Mouse (Mus musculus) forebrain, postnatal 0 days (tissue): Measurements from ENCODE around the gene Cdh5. TPM values are rescaled to one million over a fixed set of nuclear protein-coding genes. Genes with fewer than 3 reads are reported as not detected.
A peak's percentile ranks its signal among the peaks of the same experiment; 100 is the strongest.
"Not testable (repeated sequence)": the region's sequence is repeated elsewhere in the genome, so short reads cannot be mapped to it uniquely, and the experiment has no call there.

Source experiments
- ATAC-seq: fragments of 200-750 bp; cut with Nextera tagmentation; 2 replicates; pipeline ENCODE4 v1.8.0; 2017; ENCODE audit warnings: mild to moderate bottlenecking, moderate library complexity
- DNase-seq: peaks from one replicate; pipeline ENCODE4 v3.0.0-alpha.2; 2015
- H3K27ac ChIP-seq: fragments of 300-500 bp; sonication (generic); 2 replicates; pipeline ENCODE4 v1.5.1; 2014; ENCODE audit warnings: low read depth, mild to moderate bottlenecking, antibody characterized with exemption, low read length, moderate library complexity, mixed read lengths
- H3K27me3 ChIP-seq: fragments of 300-500 bp; sonication (generic); 2 replicates; pipeline ENCODE4 v1.6.1; 2014; ENCODE audit warnings: mild to moderate bottlenecking, low read length, mixed read lengths; ENCODE audit not compliant: insufficient read depth
- H3K36me3 ChIP-seq: fragments of 300-500 bp; sonication (generic); 2 replicates; pipeline ENCODE4 v1.6.1; 2014; ENCODE audit warnings: mild to moderate bottlenecking, moderate library complexity; ENCODE audit not compliant: insufficient read depth
- H3K4me1 ChIP-seq: fragments of 300-500 bp; sonication (generic); 2 replicates; pipeline ENCODE4 v1.6.1; 2014; ENCODE audit warnings: antibody characterized with exemption; ENCODE audit not compliant: insufficient read depth
- H3K4me2 ChIP-seq: fragments of 300-500 bp; sonication (generic); 2 replicates; pipeline ENCODE4 v1.6.1; 2014; ENCODE audit warnings: low read depth, mild to moderate bottlenecking, moderate library complexity
- H3K4me3 ChIP-seq: fragments of 300-500 bp; sonication (generic); 2 replicates; pipeline ENCODE4 v1.5.1; 2014; ENCODE audit warnings: low read depth, low read length, mixed read lengths
- H3K9ac ChIP-seq: fragments of 300-500 bp; sonication (generic); 2 replicates; pipeline ENCODE4 v1.6.1; 2014; ENCODE audit warnings: mild to moderate bottlenecking
- H3K9me3 ChIP-seq: fragments of 300-500 bp; sonication (generic); 2 replicates; pipeline ENCODE4 v1.6.1; 2016; ENCODE audit warnings: low read length
- CTCF ChIP-seq: sonication (generic); IDR thresholded peaks from 2 replicates; pipeline ENCODE4 v1.5.1; 2016; ENCODE audit warnings: antibody characterized with exemption, control low read depth, low read depth
- WGBS: fragments of 180-500 bp; shearing (Covaris S2); extraction: QIAGEN DNeasy Blood & Tissue Kit; methylation state at CpG from one replicate; pipeline ENCODE4 v1.1.7; 2014; 5-methylcytosine and 5-hydroxymethylcytosine counted together
- polyA plus RNA-seq: library from polyadenylated mRNA; unstranded; fragments of >200 nt; fragmentation: Nextera tagmentation; extraction: Ambion mirVana; gene quantifications from 2 replicates; pipeline ENCODE4 v1.2.1, GENCODE M21; 2015
- total RNA-seq: library from RNA; depleted of rRNA; stranded (reverse); fragments of >200 nt; gene quantifications from 2 replicates; pipeline ENCODE4 v1.2.3, GENCODE M21; 2014

The Cdh5 gene
- total and polyA plus RNA-seq, 2 experiments from 2014 or later, result 8.4 to 18.1 TPM

GRCm38 (mm10) chr8:104090993-104091900 lies 10.2 kb upstream of the Cdh5 start:
- H3K9me3 ChIP-seq, H3K36me3 ChIP-seq, H3K27me3 ChIP-seq, ATAC-seq, H3K9ac ChIP-seq, H3K4me1 ChIP-seq, H3K27ac ChIP-seq, H3K4me3 ChIP-seq: not testable (repeated sequence)
- peak overlapping the region; percentile 30 for H3K4me2 ChIP-seq
- 10% methylated on average over 24 of the region's 24 CpGs for WGBS
- peak; percentile 78 for DNase-seq
- TF ChIP-seq CTCF, result peak; percentile 65

- Histone ChIP-seq H3K9ac (no peak overlapping the region), H3K4me3 (no peak overlapping the region), H3K27ac (no peak overlapping the region), H3K4me1 (no peaks in the 10 kb centered on the region), H3K27me3 (no peaks in the 10 kb centered on the region), H3K9me3 (no peaks in the 10 kb centered on the region), H3K36me3 (no peaks in the 10 kb centered on the region), H3K4me2 (no peak overlapping the region)
- TF ChIP-seq CTCF, result no peak
- DNase-seq (no peak), ATAC-seq (no peak)
- 32% methylated on average over 7 of the region's 7 CpGs for WGBS
These were observed 8.1 kb upstream of the Cdh5 start for GRCm38 (mm10) chr8:104093336-104093735.

- H3K4me1 ChIP-seq, result no peaks in the 10 kb centered on the region
- no peak overlapping the region for H3K9ac ChIP-seq
- TF ChIP-seq CTCF, result no peak
- H3K9me3 ChIP-seq, result no peaks in the 10 kb centered on the region
- no peak overlapping the region for H3K4me2 ChIP-seq
- H3K27me3 ChIP-seq, result no peaks in the 10 kb centered on the region
- DNase-seq (no peak), ATAC-seq (no peak)
- H3K4me3 ChIP-seq, result no peak overlapping the region
- no peak overlapping the region for H3K27ac ChIP-seq
- 75% methylated on average over 9 of the region's 9 CpGs for WGBS
- no peaks in the 10 kb centered on the region for H3K36me3 ChIP-seq
These were observed 5.8 kb upstream of the Cdh5 start for GRCm38 (mm10) chr8:104095595-104095994.

GRCm38 (mm10) chr8:104096644-104097043 lies 4.8 kb upstream of the Cdh5 start:
- Histone ChIP-seq H3K27me3 (no peaks in the 10 kb centered on the region), H3K9me3 (no peaks in the 10 kb centered on the region), H3K4me1 (no peaks in the 10 kb centered on the region), H3K4me2 (no peak overlapping the region), H3K36me3 (no peaks in the 10 kb centered on the region), H3K4me3 (no peak overlapping the region), H3K27ac (no peak overlapping the region), H3K9ac (no peak overlapping the region)
- WGBS, result 71% methylated on average over 10 of the region's 10 CpGs
- no peak for TF ChIP-seq CTCF
- ATAC-seq (no peak), DNase-seq (no peak)

- DNase-seq (peak; percentile 42), ATAC-seq (peak; percentile 62)
- H3K4me1 ChIP-seq, result no peaks in the 10 kb centered on the region
- H3K27me3 ChIP-seq, result no peaks in the 10 kb centered on the region
- no peaks in the 10 kb centered on the region for H3K9me3 ChIP-seq
- 30% methylated on average over 6 of the region's 6 CpGs for WGBS
- H3K36me3 ChIP-seq, result no peaks in the 10 kb centered on the region
- H3K4me3 ChIP-seq, result no peak overlapping the region
- H3K4me2 ChIP-seq, result no peak overlapping the region
- peak; percentile 67 for TF ChIP-seq CTCF
- H3K27ac ChIP-seq, result no peak overlapping the region
- no peak overlapping the region for H3K9ac ChIP-seq
These were observed 2.6 kb upstream of the Cdh5 start for GRCm38 (mm10) chr8:104098671-104099346.

- Histone ChIP-seq H3K9ac (no peak overlapping the region), H3K4me1 (no peaks in the 10 kb centered on the region), H3K4me3 (no peak overlapping the region), H3K4me2 (no peak overlapping the region), H3K27ac (no peak overlapping the region), H3K27me3 (no peaks in the 10 kb centered on the region), H3K36me3 (no peaks in the 10 kb centered on the region), H3K9me3 (no peaks in the 10 kb centered on the region)
- ATAC-seq (no peak), DNase-seq (no peak)
- WGBS, result 55% methylated on average over 20 of the region's 20 CpGs
- no peak for TF ChIP-seq CTCF
These were observed 1.9 kb upstream of the Cdh5 start for GRCm38 (mm10) chr8:104099347-104100099.

- WGBS, result 98% methylated on average over 6 of the region's 6 CpGs
- H3K27me3 ChIP-seq, H3K36me3 ChIP-seq, H3K4me2 ChIP-seq, DNase-seq, H3K27ac ChIP-seq, H3K4me1 ChIP-seq, ATAC-seq, H3K9ac ChIP-seq, H3K4me3 ChIP-seq, H3K9me3 ChIP-seq: not testable (repeated sequence)
These were observed 701 bp upstream of the Cdh5 start for GRCm38 (mm10) chr8:104100724-104101123.
